Mouse (Mus musculus) layer of hippocampus, postnatal 25 days (tissue): ENCODE results near the gene Fam228b. TPM values are rescaled to one million over a fixed set of nuclear protein-coding genes. Genes with fewer than 3 reads are reported as not detected.
A peak's percentile ranks its signal among the peaks of the same experiment; 100 is the strongest.

Source experiments
- DNase-seq, 2 experiments: peaks; one replicate each; pipeline ENCODE4 v3.0.0; 2022; ENCODE audit warnings: mixed read lengths in 2 of 2, low spot score in 1 of 2; ENCODE audit errors: extremely low spot score in 1 of 2
- total RNA-seq, 2 experiments: library from RNA; stranded (reverse); gene quantifications; 2 replicates each; pipeline ENCODE4 v1.2.3; 2021

Fam228b gene
- total RNA-seq, 2 experiments from 2014 or later, result 21.4 to 31.4 TPM

DNA sequence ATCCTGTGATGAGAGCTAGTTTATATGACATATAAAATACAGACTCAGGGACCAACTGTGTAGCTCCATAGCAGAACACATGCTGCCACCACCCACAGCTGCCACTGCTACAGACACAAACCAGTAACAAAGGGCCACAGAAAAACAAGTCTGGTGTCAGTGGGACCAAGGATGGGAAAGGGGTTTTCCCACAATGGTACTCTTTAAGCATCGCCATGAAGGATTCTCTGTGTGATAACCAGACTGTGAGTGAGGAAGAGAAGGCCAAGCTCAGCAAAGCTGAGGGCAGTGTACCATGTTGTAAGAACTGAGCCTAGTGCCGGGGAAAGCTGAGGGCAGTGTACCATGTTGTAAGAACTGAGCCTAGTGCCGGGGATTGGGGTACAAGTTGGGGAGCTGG lies 77.9 kb downstream of the Fam228b start:
- peak in 1 of 2 experiments; percentile 6 for DNase-seq

Other genes with a start within 250 kb of the Fam228b start
- 10 to 100 TPM; 78.3 to 82.6 TPM for gene Itsn2, start 176.6 kb downstream of the Fam228b start, total RNA-seq
- not detected for gene Gm3625, start 176.3 kb downstream of the Fam228b start, total RNA-seq
- gene Fam228a, start 30.8 kb downstream of the Fam228b start, total RNA-seq, result 1 to 10 TPM; 2.1 to 2.7 TPM
- 10 to 100 TPM; 13.0 to 13.5 TPM for gene Pfn4, start 245 bp downstream of the Fam228b start, total RNA-seq
- 10 to 100 TPM; 84.2 to 86.0 TPM for gene Sf3b6, start 48.3 kb upstream of the Fam228b start, total RNA-seq
- 10 to 100 TPM; 69.9 to 71.8 TPM for gene Fkbp1b, start 72.3 kb upstream of the Fam228b start, total RNA-seq
- 10 to 100 TPM; 12.5 to 14.6 TPM for gene Wdcp, start 74.0 kb upstream of the Fam228b start, total RNA-seq
- gene Mfsd2b, start 105.1 kb upstream of the Fam228b start, total RNA-seq, result 1 to 10 TPM in 1 of 2 experiments, under 1 TPM in 1; 0.34 to 1.2 TPM
- gene Ubxn2a, start 138.4 kb upstream of the Fam228b start, total RNA-seq, result 10 to 100 TPM; 39.9 to 42.2 TPM
- gene Atad2b, start 148.1 kb upstream of the Fam228b start, total RNA-seq, result 10 to 100 TPM; 28.1 to 36.0 TPM